Mouse (Mus musculus) megakaryocyte, embryonic 14.5 days (primary cell): Measurements from ENCODE around the gene Zswim9. TPM values are rescaled to one million over a fixed set of nuclear protein-coding genes. Genes with fewer than 3 reads are reported as not detected.

ENCODE experiments used
- H3K27me3 ChIP-seq: replicated peaks from 2 replicates; pipeline ENCODE3; 2012; ENCODE audit warnings: inconsistent platforms
- H3K36me3 ChIP-seq: replicated peaks from 2 replicates; pipeline ENCODE3; 2012; ENCODE audit warnings: low read length, inconsistent platforms, mixed read lengths
- H3K4me1 ChIP-seq: 2 replicates; pipeline ENCODE4 v1.6.1; 2012; ENCODE audit warnings: inconsistent platforms
- H3K4me3 ChIP-seq: replicated peaks from 2 replicates; pipeline ENCODE3; 2012; ENCODE audit warnings: moderate library complexity, mild to moderate bottlenecking, inconsistent platforms
- H3K9me3 ChIP-seq: 2 replicates; pipeline ENCODE4 v1.6.1; 2012; ENCODE audit warnings: inconsistent platforms
- FLI1 ChIP-seq: IDR thresholded peaks from 2 replicates; pipeline ENCODE4 v1.6.1; 2012; ENCODE audit warnings: low read length, inconsistent platforms, mixed read lengths
- GATA1 ChIP-seq: IDR thresholded peaks from 3 replicates; pipeline ENCODE4 v1.6.1; 2012; ENCODE audit warnings: mixed read lengths, low read length, inconsistent platforms, borderline replicate concordance
- polyA plus RNA-seq: library from polyadenylated mRNA; stranded (reverse); fragments of >175 nt; gene quantifications from 2 replicates; pipeline ENCODE4 v1.2.3, GENCODE M21; 2012; ENCODE audit warnings: low replicate concordance; ENCODE audit not compliant: insufficient read depth

The Zswim9 gene
- polyA plus RNA-seq, 1 experiment = 1.1 TPM

DNA sequence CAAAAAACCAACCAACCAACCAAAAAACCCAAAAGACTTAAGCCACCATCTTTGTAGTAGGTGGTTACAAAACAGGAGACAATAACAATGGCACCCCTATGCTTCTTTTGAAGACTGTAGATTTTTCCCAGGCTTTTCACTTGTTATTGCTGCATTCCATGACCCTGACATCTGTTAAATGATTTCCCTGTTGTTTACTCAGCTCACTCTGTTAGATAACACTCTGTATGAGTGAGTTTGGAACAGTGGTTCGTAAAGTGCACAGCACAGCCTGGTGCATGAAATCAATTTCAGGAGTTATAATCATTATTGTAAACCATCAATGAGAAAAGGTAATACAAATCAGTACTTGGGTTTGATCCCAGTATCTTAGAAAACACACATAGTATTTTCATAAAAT lies 6.8 kb downstream of the Zswim9 start:
- no peaks in the 10 kb centered on the region for H3K9me3 ChIP-seq
- no peak for TF ChIP-seq GATA1
- TF ChIP-seq FLI1 = no peak

DNA sequence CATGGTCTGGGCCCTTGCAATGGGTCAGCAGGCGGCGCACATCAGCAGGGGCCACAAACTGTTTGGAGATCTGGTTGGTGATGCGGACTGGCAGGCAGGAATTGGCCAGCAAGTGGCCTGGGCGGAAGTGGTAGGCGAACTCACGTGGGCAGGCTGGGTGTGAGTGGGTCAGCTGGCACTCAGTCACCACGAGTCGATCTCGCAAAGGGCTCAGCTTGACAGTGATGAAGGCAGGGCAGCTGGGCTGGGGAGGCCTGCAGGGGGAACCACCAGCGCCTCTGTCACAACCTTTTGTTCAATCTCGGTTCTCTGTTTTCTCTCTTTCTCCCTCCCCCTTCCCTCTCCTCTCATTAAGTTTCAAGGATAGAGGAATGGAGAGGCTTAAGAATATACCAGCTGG lies 9.1 kb downstream of the Zswim9 start:
- Histone ChIP-seq H3K4me1 (no peaks in the 10 kb centered on the region), H3K36me3 (peaks cover 15% of the 10 kb centered on the region), H3K27me3 (no peaks in the 10 kb centered on the region), H3K9me3 (no peaks in the 10 kb centered on the region), H3K4me3 (no peak overlapping the region)
- no peak for TF ChIP-seq GATA1
- no peak for TF ChIP-seq FLI1

More for the DNA sequence above, 6.8 kb downstream of the Zswim9 start:
- H3K27me3 ChIP-seq = no peaks in the 10 kb centered on the region
- peaks cover 37% of the 10 kb centered on the region for H3K36me3 ChIP-seq
- no peaks in the 10 kb centered on the region for H3K4me1 ChIP-seq
- no peak overlapping the region for H3K4me3 ChIP-seq

DNA sequence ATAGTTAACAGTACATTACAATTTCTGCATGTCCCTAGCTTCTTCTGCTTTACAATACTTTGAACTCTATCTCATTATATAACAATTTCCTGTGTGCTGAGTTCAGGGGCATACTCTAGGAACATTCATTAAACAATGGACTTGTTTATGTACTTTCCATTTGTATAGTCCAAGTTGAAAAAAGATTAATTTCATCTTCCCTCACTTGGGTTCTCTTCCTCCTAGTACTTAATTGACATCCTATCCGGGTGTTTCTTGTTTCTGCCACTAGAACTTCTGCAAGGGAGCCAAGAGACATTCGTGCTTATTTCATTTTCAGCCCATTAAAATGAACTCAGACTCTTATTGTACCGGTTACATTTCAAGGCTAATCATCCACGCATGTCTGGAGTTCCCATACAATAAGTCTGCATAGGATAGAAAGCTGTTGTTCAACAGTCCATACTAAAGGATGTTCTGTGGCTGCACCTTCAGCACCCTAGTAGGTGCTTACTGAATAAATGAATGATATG lies 9.7 kb downstream of the Zswim9 start:
- Histone ChIP-seq H3K9me3 (no peaks in the 10 kb centered on the region), H3K4me1 (no peaks in the 10 kb centered on the region), H3K27me3 (no peaks in the 10 kb centered on the region), H3K4me3 (no peak overlapping the region), H3K36me3 (peaks cover 9% of the 10 kb centered on the region)
- no peak for TF ChIP-seq FLI1
- no peak for TF ChIP-seq GATA1

DNA sequence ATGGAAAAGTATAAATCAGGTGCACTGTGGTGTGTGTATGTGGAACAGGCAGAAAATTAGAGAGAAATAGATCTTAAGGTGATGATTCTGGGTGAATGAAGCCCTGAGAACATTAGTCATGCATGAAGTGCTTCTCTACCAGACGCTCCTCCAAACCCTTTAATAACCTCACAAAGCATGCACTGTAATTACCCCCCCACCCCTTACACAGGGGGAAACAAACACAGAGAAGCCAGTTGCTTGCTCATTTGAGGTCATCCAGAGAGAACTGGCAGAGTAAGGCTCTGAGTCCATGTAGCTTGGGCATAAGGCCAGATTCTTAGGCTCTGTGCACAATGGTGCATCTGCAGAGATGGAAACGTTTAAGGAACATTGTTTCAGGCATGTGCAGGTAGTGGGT lies 14.1 kb downstream of the Zswim9 start:
- H3K4me3 ChIP-seq = no peak overlapping the region
- TF ChIP-seq GATA1 (no peak), FLI1 (no peak)
- peaks cover 11% of the 10 kb centered on the region for H3K9me3 ChIP-seq
- H3K27me3 ChIP-seq = peaks cover 9% of the 10 kb centered on the region
- H3K4me1 ChIP-seq = peaks cover 4% of the 10 kb centered on the region; the same call in 1 of the 2 replicates
- peaks cover 4% of the 10 kb centered on the region for H3K36me3 ChIP-seq

DNA sequence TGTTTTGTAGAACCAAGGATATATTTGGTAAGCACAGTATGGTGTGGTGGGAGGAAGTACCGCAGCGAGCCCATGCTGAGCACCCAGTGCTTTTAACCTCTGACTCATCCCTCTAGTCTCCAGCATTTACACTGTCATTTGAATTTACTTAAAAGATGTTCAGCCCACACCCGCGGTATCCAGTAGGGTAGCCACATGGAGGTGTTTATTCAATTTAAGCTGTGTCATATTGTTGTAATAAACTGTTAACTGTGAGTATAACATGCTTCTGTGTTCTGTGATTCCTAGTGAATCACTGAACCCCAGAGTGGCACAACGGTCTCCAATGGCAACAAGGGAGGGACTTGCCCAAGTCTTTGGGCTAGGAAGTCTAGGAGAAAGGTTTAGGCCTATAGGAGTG lies 14.7 kb downstream of the Zswim9 start:
- H3K4me3 ChIP-seq = no peak overlapping the region
- no peaks in the 10 kb centered on the region for H3K36me3 ChIP-seq
- H3K9me3 ChIP-seq = peaks cover 11% of the 10 kb centered on the region
- H3K27me3 ChIP-seq = peaks cover 9% of the 10 kb centered on the region
- TF ChIP-seq GATA1 (no peak), FLI1 (no peak)
- peaks cover 4% of the 10 kb centered on the region; the same call in 1 of the 2 replicates for H3K4me1 ChIP-seq

DNA sequence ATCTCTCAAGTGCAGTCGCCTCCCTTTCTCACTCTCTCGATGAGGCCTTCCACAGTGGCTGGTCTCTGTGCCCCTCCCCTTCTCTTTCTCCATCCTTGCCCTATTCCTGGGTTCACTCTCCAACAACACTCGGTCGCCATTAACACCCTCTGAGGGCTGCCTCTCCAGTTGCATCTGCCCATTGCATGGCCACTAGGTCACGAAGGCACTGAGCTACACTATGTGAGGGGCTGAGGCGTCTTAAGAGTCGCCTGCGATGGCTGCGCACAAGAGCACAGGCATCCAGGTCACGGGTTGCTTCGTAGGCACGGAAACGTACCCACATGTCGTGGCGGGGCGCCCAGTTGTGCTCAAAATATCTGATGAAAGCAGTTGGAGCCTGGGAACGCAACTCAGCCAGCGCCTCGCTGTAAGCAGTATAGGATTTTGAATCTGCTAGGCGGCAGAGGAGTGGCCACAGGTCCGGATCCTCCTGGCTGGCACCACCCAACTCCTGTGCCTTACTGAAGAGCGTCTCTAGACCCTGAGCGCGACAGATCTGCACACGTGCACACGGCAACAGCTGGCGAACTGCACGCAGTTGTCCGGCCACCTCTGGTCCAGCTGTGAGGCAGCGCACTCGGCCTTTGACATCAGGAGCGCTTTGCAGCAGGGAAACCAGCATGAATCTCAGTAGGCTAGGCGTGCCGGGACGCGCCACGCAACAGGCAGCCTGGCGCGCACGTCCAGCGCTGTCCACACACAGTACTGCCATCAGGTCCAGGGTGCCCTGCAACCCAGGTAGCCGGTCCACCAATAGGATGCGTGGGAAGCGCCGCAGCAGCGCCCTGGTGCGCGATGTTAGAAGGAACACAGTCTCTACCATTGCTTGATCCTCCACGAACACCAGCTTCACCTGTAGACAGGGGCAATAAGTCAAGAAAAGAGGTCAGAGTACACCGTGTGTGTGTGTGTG lies 17.5 kb downstream of the Zswim9 start:
- H3K27me3 ChIP-seq = peaks cover 9% of the 10 kb centered on the region
- peaks cover 4% of the 10 kb centered on the region; the same call in 1 of the 2 replicates for H3K4me1 ChIP-seq
- no peak for TF ChIP-seq FLI1
- H3K4me3 ChIP-seq = peak overlapping the region; percentile 42
- no peaks in the 10 kb centered on the region for H3K36me3 ChIP-seq
- peaks cover 11% of the 10 kb centered on the region for H3K9me3 ChIP-seq

DNA sequence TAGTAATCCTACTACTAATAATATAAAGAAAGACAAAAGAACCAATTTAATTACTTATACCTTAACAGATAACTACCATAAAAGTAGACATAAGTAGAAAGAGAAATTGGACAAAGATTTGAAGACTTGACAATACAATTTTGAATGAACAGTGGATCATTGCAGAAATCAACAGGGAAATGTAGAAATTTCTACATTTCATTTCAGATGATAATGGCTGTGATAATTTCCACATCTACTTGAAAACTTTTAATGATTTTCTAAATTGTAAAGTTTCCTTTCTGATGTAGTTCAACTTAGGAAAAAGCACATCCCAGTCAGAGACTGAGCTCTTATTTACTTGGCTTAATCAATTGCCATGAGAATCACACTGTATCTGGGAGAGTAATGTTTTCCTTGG lies 65.8 kb downstream of the Zswim9 start, which contains the start of gene Vmn1r89:
Gene Vmn1r89 (plus strand): TSS at position 301 of the 400 bp plus-strand sequence.
- TF ChIP-seq FLI1 = no peak
- TF ChIP-seq GATA1 = no peak
- H3K4me3 ChIP-seq = no peak within 1 kb of the TSS
- no peaks in the 10 kb centered on the region for H3K27me3 ChIP-seq
- H3K9me3 ChIP-seq = no peaks in the 10 kb centered on the region
- no peaks in the 10 kb centered on the region for H3K36me3 ChIP-seq
- no peaks in the 10 kb centered on the region for H3K4me1 ChIP-seq

Other genes starting within 250 kb of the Zswim9 start
- 404 and 592 TPM in 2 replicates for gene Chmp2a, start 243.9 kb downstream of the Zswim9 start, polyA plus RNA-seq
- 283 and 366 TPM in 2 replicates for gene Ube2m, start 240.4 kb downstream of the Zswim9 start, polyA plus RNA-seq
- 1.6 and 6.1 TPM in 2 replicates for gene Mzf1, start 224.0 kb downstream of the Zswim9 start, polyA plus RNA-seq
- gene Vmn1r85, start 183.5 kb downstream of the Zswim9 start, polyA plus RNA-seq = 0.26 TPM in 1 of 2 replicates, not detected in the other
- gene Vmn1r86, start 158.8 kb downstream of the Zswim9 start, polyA plus RNA-seq = not detected in 2 replicates
- gene Vmn1r87, start 138.6 kb downstream of the Zswim9 start, polyA plus RNA-seq = not detected in 2 replicates
- gene Vmn1r88, start 119.2 kb downstream of the Zswim9 start, polyA plus RNA-seq = 0.10 and 0.18 TPM in 2 replicates
- 0.02 TPM in 1 of 2 replicates, not detected in the other for gene Vmn1r89, start 65.7 kb downstream of the Zswim9 start, polyA plus RNA-seq
- gene Lig1, start 1.4 kb downstream of the Zswim9 start, polyA plus RNA-seq = 17.7 and 19.6 TPM in 2 replicates
- not detected in 2 replicates for gene Pla2g4c, start 45.9 kb upstream of the Zswim9 start, polyA plus RNA-seq
- not detected in 2 replicates for gene Cabp5, start 119.4 kb upstream of the Zswim9 start, polyA plus RNA-seq
- gene Bsph1, start 172.1 kb upstream of the Zswim9 start, polyA plus RNA-seq = not detected in 2 replicates